Mouse (Mus musculus) small intestine, adult 2 months (tissue): ENCODE data around the gene Gm28036.

Experiments
- CTCF ChIP-seq: fragments of 200-500 bp; IDR thresholded peaks from 2 replicates; pipeline ENCODE4 v1.5.1; 2012; ENCODE audit warnings: low read depth, mild to moderate bottlenecking, control low read depth, inconsistent platforms, low read length, moderate library complexity, mixed read lengths; ENCODE audit not compliant: insufficient replicate concordance, insufficient read length; ENCODE audit errors: extremely low read depth
- POLR2A ChIP-seq: fragments of 200-500 bp; IDR thresholded peaks from 2 replicates; pipeline ENCODE4 v1.6.1; 2012; ENCODE audit warnings: low read depth, mild to moderate bottlenecking, control low read depth, inconsistent platforms, low read length, moderate library complexity

GRCm38 (mm10) chr2:156143367-156143766, 16.5 kb upstream of the Gm28036 start:
- TF ChIP-seq POLR2A, result no peak
- no peak for TF ChIP-seq CTCF
